Mouse (Mus musculus): ENCODE results near the gene Olfr1423. TPM values are rescaled to one million over a fixed set of nuclear protein-coding genes. Genes with fewer than 3 reads are reported as not detected.

Olfr1423 gene
- polyA plus RNA-seq (2015; fragmentation: Nextera tagmentation; extraction: Ambion mirVana) = not detected in 2 replicates

DNA sequence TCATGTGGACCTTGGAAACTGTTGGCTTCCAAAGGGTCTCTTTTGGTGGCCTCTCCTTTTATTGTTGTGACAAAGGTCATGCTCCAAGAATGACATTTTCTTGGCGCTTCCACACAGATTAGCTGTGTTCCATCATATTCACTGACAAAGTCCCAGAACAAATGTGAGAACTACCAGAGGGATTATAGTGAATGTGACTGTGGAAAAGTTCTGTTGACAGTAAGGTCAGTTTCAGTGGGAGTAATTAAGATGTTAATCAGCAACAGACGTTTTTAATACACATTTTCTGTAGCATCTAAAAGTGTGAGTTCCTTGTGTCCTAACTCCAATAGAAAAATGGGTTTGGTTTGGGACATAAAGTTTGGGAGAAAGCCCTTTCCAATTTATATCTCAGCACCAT lies at the start of gene Olfr1423:
TSS of gene Olfr1423 (minus strand) at position 101 of the 400 bp plus-strand sequence.

DNA sequence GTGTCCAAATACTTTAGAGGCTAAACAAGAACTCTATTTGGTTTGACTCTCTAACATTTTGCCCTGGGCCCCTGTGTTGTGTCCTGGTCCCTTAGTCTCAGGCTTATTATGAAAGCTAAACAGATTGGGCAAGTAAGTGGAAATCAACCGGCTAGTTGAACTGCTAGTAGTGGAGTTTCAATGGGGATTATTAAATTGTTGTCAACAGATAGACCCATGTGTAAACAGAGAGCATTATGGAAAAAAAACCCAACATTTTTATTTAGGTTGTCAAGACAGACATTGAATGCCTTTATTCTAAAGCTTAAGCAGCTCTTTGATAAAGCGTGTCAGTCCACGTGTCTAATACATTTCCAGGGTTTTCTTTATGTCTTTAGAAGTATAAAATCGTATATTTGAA lies 36.5 kb upstream of the Olfr1423 start, which contains the start of gene Olfr1425:
TSS of gene Olfr1425 (minus strand) at position 101 of the 400 bp plus-strand sequence.

DNA sequence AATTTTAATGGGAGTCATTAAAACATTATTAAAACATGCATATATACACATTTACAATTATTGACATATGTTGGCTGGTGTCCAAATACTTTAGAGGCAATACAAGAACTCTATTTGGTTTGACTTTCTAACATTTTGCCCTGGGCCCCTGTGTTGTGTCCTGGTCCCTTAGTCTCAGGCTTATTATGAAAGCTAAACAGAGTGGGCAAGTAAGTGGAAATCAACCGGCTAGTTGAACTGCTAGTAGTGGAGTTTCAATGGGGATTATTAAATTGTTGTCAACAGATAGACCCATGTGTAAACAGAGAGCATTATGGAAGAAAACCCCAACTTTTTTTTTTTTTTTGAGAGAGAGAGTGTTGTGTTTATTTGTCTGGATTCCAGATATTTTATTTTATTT lies 21.5 kb upstream of the Olfr1423 start, which contains the start of gene Olfr1424:
TSS of gene Olfr1424 (minus strand) at position 101 of the 400 bp plus-strand sequence.

Other genes with a start within 250 kb of the Olfr1423 start
- 3.1 and 3.5 TPM in 2 replicates for gene Stx3, start 221.9 kb downstream of the Olfr1423 start, polyA plus RNA-seq (2015; fragmentation: Nextera tagmentation; extraction: Ambion mirVana)
- gene Olfr1417, start 202.1 kb downstream of the Olfr1423 start, polyA plus RNA-seq (2015; fragmentation: Nextera tagmentation; extraction: Ambion mirVana) = not detected in 2 replicates
- not detected in 2 replicates for gene Olfr1418, start 180.3 kb downstream of the Olfr1423 start, polyA plus RNA-seq (2015; fragmentation: Nextera tagmentation; extraction: Ambion mirVana)
- not detected in 2 replicates for gene Olfr1419, start 166.2 kb downstream of the Olfr1423 start, polyA plus RNA-seq (2015; fragmentation: Nextera tagmentation; extraction: Ambion mirVana)
- 0.08 TPM in 1 of 2 replicates, not detected in the other for gene Olfr1420, start 154.8 kb downstream of the Olfr1423 start, polyA plus RNA-seq (2015; fragmentation: Nextera tagmentation; extraction: Ambion mirVana)
- gene Patl1, start 128.9 kb downstream of the Olfr1423 start, polyA plus RNA-seq (2015; fragmentation: Nextera tagmentation; extraction: Ambion mirVana) = 10.0 and 11.3 TPM in 2 replicates
- 5.6 and 6.3 TPM in 2 replicates for gene Osbp, start 75.4 kb downstream of the Olfr1423 start, polyA plus RNA-seq (2015; fragmentation: Nextera tagmentation; extraction: Ambion mirVana)
- gene Olfr1424, start 21.4 kb upstream of the Olfr1423 start, polyA plus RNA-seq (2015; fragmentation: Nextera tagmentation; extraction: Ambion mirVana) = not detected in 2 replicates
- gene Olfr1425, start 36.4 kb upstream of the Olfr1423 start, polyA plus RNA-seq (2015; fragmentation: Nextera tagmentation; extraction: Ambion mirVana) = not detected in 2 replicates
- not detected in 2 replicates for gene Olfr1426, start 50.7 kb upstream of the Olfr1423 start, polyA plus RNA-seq (2015; fragmentation: Nextera tagmentation; extraction: Ambion mirVana)
- not detected in 2 replicates for gene Olfr1427, start 62.0 kb upstream of the Olfr1423 start, polyA plus RNA-seq (2015; fragmentation: Nextera tagmentation; extraction: Ambion mirVana)
- gene Olfr1428, start 74.6 kb upstream of the Olfr1423 start, polyA plus RNA-seq (2015; fragmentation: Nextera tagmentation; extraction: Ambion mirVana) = not detected in 2 replicates
- not detected in 2 replicates for gene Olfr76, start 81.9 kb upstream of the Olfr1423 start, polyA plus RNA-seq (2015; fragmentation: Nextera tagmentation; extraction: Ambion mirVana)
- gene Olfr1555-ps1, start 128.8 kb upstream of the Olfr1423 start, polyA plus RNA-seq (2015; fragmentation: Nextera tagmentation; extraction: Ambion mirVana) = not detected in 2 replicates
- gene Olfr1431, start 159.3 kb upstream of the Olfr1423 start, polyA plus RNA-seq (2015; fragmentation: Nextera tagmentation; extraction: Ambion mirVana) = not detected in 2 replicates
- not detected in 2 replicates for gene Olfr1432, start 191.3 kb upstream of the Olfr1423 start, polyA plus RNA-seq (2015; fragmentation: Nextera tagmentation; extraction: Ambion mirVana)
- gene Olfr262, start 200.3 kb upstream of the Olfr1423 start, polyA plus RNA-seq (2015; fragmentation: Nextera tagmentation; extraction: Ambion mirVana) = not detected in 2 replicates
- gene Olfr235, start 219.7 kb upstream of the Olfr1423 start, polyA plus RNA-seq (2015; fragmentation: Nextera tagmentation; extraction: Ambion mirVana) = not detected in 2 replicates
- not detected in 2 replicates for gene Olfr1434, start 238.5 kb upstream of the Olfr1423 start, polyA plus RNA-seq (2015; fragmentation: Nextera tagmentation; extraction: Ambion mirVana)

Data from skeletal muscle tissue, postnatal 0 days (tissue).